Mouse (Mus musculus) MEL (cell line): ENCODE results near the gene Rpl24.

Experiments
- EP300 ChIP-seq, 2 experiments: IDR thresholded peaks; 2 replicates each; pipeline ENCODE4 v1.6.1; 2011; ENCODE audit warnings: improper control_type of control experiment in 2 of 2, low read length in 2 of 2, low read depth in 1 of 2, mild to moderate bottlenecking in 1 of 2
- POLR2A ChIP-seq, 2 experiments: IDR thresholded peaks; 2 replicates each; pipeline ENCODE4 v1.6.1; 2011 to 2012; ENCODE audit warnings: low read length in 2 of 2, mild to moderate bottlenecking in 2 of 2, control low read depth in 1 of 2, improper control_type of control experiment in 1 of 2, low read depth in 1 of 2, moderate library complexity in 1 of 2; ENCODE audit not compliant: control insufficient read depth in 1 of 2, insufficient read depth in 1 of 2, poor library complexity in 1 of 2
- UBTF ChIP-seq: IDR thresholded peaks from 2 replicates; pipeline ENCODE4 v1.6.1; 2012; ENCODE audit warnings: low read depth, mild to moderate bottlenecking, inconsistent platforms, low read length, improper control_type of control experiment, moderate library complexity, borderline replicate concordance; ENCODE audit not compliant: insufficient read depth

GRCm38 (mm10) chr16:55986001-55986400, 19.9 kb downstream of the Rpl24 start:
- TF ChIP-seq EP300 (IDR thresholded peaks at IDR 0.05; ENCODE audit: low read depth in 1 of 2, low read length in 2 of 2) (no peak), UBTF (no peak), POLR2A (IDR thresholded peaks at IDR 0.05; ENCODE audit: control insufficient read depth in 1 of 2, insufficient read depth in 1 of 2, low read depth in 1 of 2, low read length in 2 of 2, poor library complexity in 1 of 2) (no peak)
